Mouse (Mus musculus) heart, embryonic 11.5 days (tissue): ENCODE measurements around the gene Grin2a. TPM values are rescaled to one million over a fixed set of nuclear protein-coding genes. Genes with fewer than 3 reads are reported as not detected.

ENCODE experiments used
- ATAC-seq: fragments of 200-750 bp; cut with Nextera tagmentation; replicated peaks from 2 replicates; pipeline ENCODE4 v1.8.0; 2017; ENCODE audit warnings: moderate library complexity; ENCODE audit not compliant: insufficient number of reproducible peaks, low FRiP score, low TSS enrichment
- H3K27ac ChIP-seq: fragments of 300-500 bp; sonication (generic); 2 replicates; pipeline ENCODE4 v1.5.1; 2014; ENCODE audit warnings: mild to moderate bottlenecking, low read depth, low read length
- H3K27me3 ChIP-seq: fragments of 300-500 bp; sonication (generic); 2 replicates; pipeline ENCODE4 v1.6.1; 2014; ENCODE audit warnings: mild to moderate bottlenecking, low read length, mixed read lengths; ENCODE audit not compliant: control insufficient read depth, insufficient read depth
- H3K36me3 ChIP-seq: fragments of 300-500 bp; sonication (generic); 2 replicates; pipeline ENCODE4 v1.6.1; 2014; ENCODE audit warnings: mild to moderate bottlenecking, low read length, moderate library complexity, mixed read lengths; ENCODE audit not compliant: control insufficient read depth, insufficient read depth
- H3K4me1 ChIP-seq: fragments of 300-500 bp; sonication (generic); 2 replicates; pipeline ENCODE4 v1.6.1; 2014; ENCODE audit warnings: low read length; ENCODE audit not compliant: control insufficient read depth, insufficient read depth
- H3K4me2 ChIP-seq: fragments of 300-500 bp; sonication (generic); 2 replicates; pipeline ENCODE4 v1.6.1; 2014; ENCODE audit warnings: mild to moderate bottlenecking, moderate library complexity
- H3K4me3 ChIP-seq: fragments of 300-500 bp; sonication (generic); 2 replicates; pipeline ENCODE4 v1.5.1; 2014; ENCODE audit warnings: low read depth, low read length
- H3K9ac ChIP-seq: fragments of 300-500 bp; sonication (generic); 2 replicates; pipeline ENCODE4 v1.6.1; 2014; ENCODE audit warnings: mild to moderate bottlenecking, low read depth, low read length, moderate library complexity
- H3K9me3 ChIP-seq: fragments of 300-500 bp; sonication (generic); replicated peaks from 2 replicates; pipeline ENCODE4 v1.6.1; 2016; ENCODE audit warnings: low read length; ENCODE audit not compliant: control insufficient read depth
- whole genome bisulfite sequencing: fragments of 180-500 bp; shearing (Covaris S2); extraction: QIAGEN DNeasy Blood & Tissue Kit; methylation state at CpG from one replicate; pipeline ENCODE4 v1.1.7; 2014; ENCODE audit not compliant: insufficient replicate concordance; 5-methylcytosine and 5-hydroxymethylcytosine counted together
- polyA plus RNA-seq: library from polyadenylated mRNA; unstranded; fragments of >200 nt; fragmentation: Nextera tagmentation; extraction: Ambion mirVana; gene quantifications from 2 replicates; pipeline ENCODE4 v1.2.1, GENCODE M21; 2014

Grin2a gene
- polyA plus RNA-seq, 1 experiment from 2014 or later: 0.19 TPM

DNA sequence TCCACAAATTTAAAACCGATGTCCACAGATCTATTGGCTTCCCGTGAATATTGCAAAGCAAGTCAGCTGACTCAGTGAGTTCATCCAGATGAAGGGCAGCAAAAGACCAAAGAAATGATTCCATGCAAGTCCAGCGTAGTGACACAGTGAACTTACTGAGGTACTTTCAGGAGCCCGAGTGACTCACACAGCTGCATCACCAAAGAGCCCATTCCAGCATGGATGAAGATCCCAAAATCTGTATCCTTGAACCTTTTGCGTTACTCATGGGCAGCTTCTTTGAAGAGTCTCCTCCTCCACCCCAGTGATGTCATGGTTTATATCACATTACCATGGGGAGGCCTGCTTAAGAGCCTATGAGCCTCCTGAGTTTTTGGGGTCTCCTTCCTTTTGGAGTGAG, 460.2 kb downstream of the Grin2a start:
- ATAC-seq: no peak
- H3K9ac ChIP-seq: no peak overlapping the region
- 78% methylated on average over 5 of the region's 5 CpGs for WGBS
- no peak overlapping the region for H3K4me3 ChIP-seq
- H3K36me3 ChIP-seq: no peaks in the 10 kb centered on the region
- no peaks in the 10 kb centered on the region for H3K9me3 ChIP-seq
- H3K4me1 ChIP-seq: no peaks in the 10 kb centered on the region
- H3K27me3 ChIP-seq: no peaks in the 10 kb centered on the region
- H3K4me2 ChIP-seq: no peak overlapping the region
- no peak overlapping the region for H3K27ac ChIP-seq

- Histone ChIP-seq H3K9me3 (no peaks in the 10 kb centered on the region), H3K4me2 (no peak overlapping the region), H3K4me3 (no peak overlapping the region), H3K36me3 (no peaks in the 10 kb centered on the region), H3K27me3 (no peaks in the 10 kb centered on the region), H3K4me1 (no peaks in the 10 kb centered on the region), H3K9ac (no peak overlapping the region), H3K27ac (no peak overlapping the region)
- 57% methylated on average over 9 of the region's 9 CpGs for WGBS
- ATAC-seq: no peak
Observed at GRCm38 (mm10) chr16:9533564-9534332, 461.6 kb downstream of the Grin2a start.

- Histone ChIP-seq H3K27me3 (no peaks in the 10 kb centered on the region), H3K9me3 (no peaks in the 10 kb centered on the region), H3K27ac (no peak overlapping the region), H3K36me3 (no peaks in the 10 kb centered on the region), H3K4me1 (no peaks in the 10 kb centered on the region), H3K9ac (no peak overlapping the region), H3K4me2 (no peak overlapping the region), H3K4me3 (no peak overlapping the region)
- WGBS: 75% methylated on average over 6 of the region's 6 CpGs
- no peak for ATAC-seq
Observed at GRCm38 (mm10) chr16:9532843-9533532, 462.4 kb downstream of the Grin2a start.

GRCm38 (mm10) chr16:9527214-9527613, 468.1 kb downstream of the Grin2a start:
- Histone ChIP-seq H3K9me3 (no peaks in the 10 kb centered on the region), H3K4me1 (no peaks in the 10 kb centered on the region), H3K4me2 (no peak overlapping the region), H3K27me3 (no peaks in the 10 kb centered on the region), H3K36me3 (no peaks in the 10 kb centered on the region), H3K27ac (no peak overlapping the region), H3K9ac (no peak overlapping the region), H3K4me3 (no peak overlapping the region)
- ATAC-seq: no peak
- WGBS: 50% methylated on average over 5 of the region's 5 CpGs

DNA sequence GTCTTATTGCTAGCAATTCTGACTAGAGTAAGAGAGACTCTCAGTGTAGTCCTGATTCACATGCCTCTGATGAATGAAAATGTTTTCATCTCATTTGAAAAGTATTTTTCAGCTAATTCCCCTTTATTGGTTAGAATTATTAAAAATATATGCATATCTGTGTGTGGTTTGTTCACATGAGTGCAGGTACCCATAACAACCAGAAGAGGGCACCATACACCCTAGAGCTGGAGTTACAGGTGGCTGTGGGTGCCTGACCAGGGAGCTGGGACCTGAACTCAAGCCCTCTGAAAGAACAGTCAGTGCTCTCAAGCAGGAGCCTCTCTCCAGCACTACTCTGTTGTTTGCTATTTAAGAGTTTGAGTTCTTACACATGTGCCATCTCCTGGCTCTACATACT, 472.0 kb downstream of the Grin2a start:
- Histone ChIP-seq H3K9me3 (no peaks in the 10 kb centered on the region; the same call in 1 of the 2 replicates), H3K36me3 (no peaks in the 10 kb centered on the region), H3K4me3 (no peak overlapping the region), H3K27ac (no peak overlapping the region), H3K9ac (no peak overlapping the region), H3K4me1 (no peaks in the 10 kb centered on the region), H3K27me3 (no peaks in the 10 kb centered on the region), H3K4me2 (no peak overlapping the region)
- no peak for ATAC-seq

Other genes starting within 250 kb of the Grin2a start
- gene Rpl39l, start 174.7 kb upstream of the Grin2a start, polyA plus RNA-seq: 0.27 and 0.45 TPM in 2 replicates
- 0.53 and 0.99 TPM in 2 replicates for gene Atf7ip2, start 197.2 kb upstream of the Grin2a start, polyA plus RNA-seq